28 mouse cellular contexts compared by ENCODE assay signal in genomic region chr11:80521148-80521547, GRCm38 (mm10). TPM values are rescaled to one million over a fixed set of nuclear protein-coding genes. Genes with fewer than 3 reads are reported as not detected.
DNase-seq lines count a peak whose midpoint lies in the region; ATAC-seq and TF ChIP-seq lines count a peak whose summit lies in the region.
"Had no signal": no experiment of that assay in that cellular context is flagged by ENCODE, and none has a peak within 500 bp of the region (broad histone marks: within the 10 kb centered on the region; RNA-seq: fewer than 3 reads in every experiment).

No protein-coding gene starts in this region.

- WGBS in forebrain, embryonic 13.5 days, result 61% methylated on average over 2 of the region's 2 CpGs
- WGBS in forebrain, embryonic 14.5 days, result 72% methylated on average over 2 of the region's 2 CpGs
- 60% methylated on average over 2 of the region's 2 CpGs for WGBS in heart, embryonic 11.5 days (ENCODE audit: insufficient replicate concordance)

- H3K4me1 ChIP-seq in forebrain, embryonic 13.5 days, result peaks cover 47% of the 10 kb centered on the region
- peaks cover 32% of the 10 kb centered on the region for H3K4me1 ChIP-seq in forebrain, embryonic 14.5 days (ENCODE audit: control insufficient read depth, insufficient read depth, low read length)
- H3K4me1 ChIP-seq in heart, embryonic 11.5 days (ENCODE audit: control insufficient read depth, insufficient read depth, low read length), result peaks cover 12% of the 10 kb centered on the region

- H3K27me3 ChIP-seq in forebrain, embryonic 13.5 days, result no peaks in the 10 kb centered on the region
- H3K27me3 ChIP-seq in forebrain, embryonic 14.5 days (replicated peaks; ENCODE audit: control insufficient read depth, insufficient read depth, low read length), result no peaks in the 10 kb centered on the region
- H3K27me3 ChIP-seq in C2C12 (ENCODE audit: control insufficient read depth, insufficient read depth, insufficient read length), result no peaks in the 10 kb centered on the region
- no peaks in the 10 kb centered on the region for H3K27me3 ChIP-seq in heart, embryonic 11.5 days (ENCODE audit: control insufficient read depth, insufficient read depth, low read length)
- H3K27me3 ChIP-seq: CH12.LX; embryonic facial prominence, embryonic 13.5 days; forebrain, embryonic 12.5 days; heart, embryonic 12.5 days; heart, embryonic 15.5 days; intestine, embryonic 15.5 days; Patski had no signal

- no peak for DNase-seq in forebrain, embryonic 14.5 days (ENCODE audit: low spot score)
- DNase-seq in layer of hippocampus, adult 9-11 months, result peak; percentile 57
- DNase-seq in layer of hippocampus, adult 11-12 months (ENCODE audit: low spot score), result no peak
- DNase-seq: adrenal gland, postnatal 14 days; cerebellum, adult 11-12 months; cerebellum, adult 8-10 months; cerebellum, postnatal 36 days; embryo, embryonic 11 days; gastrocnemius, postnatal 10 days; gastrocnemius, postnatal 36 days; heart, postnatal 10 days; heart, postnatal 36 days had no signal

- H3K27ac ChIP-seq in forebrain, embryonic 13.5 days, result peak overlapping the region; percentile 14; the same call in 1 of the 2 replicates
- no peak overlapping the region for H3K27ac ChIP-seq in forebrain, embryonic 14.5 days (ENCODE audit: low read depth, low read length)
- H3K27ac ChIP-seq in heart, embryonic 11.5 days (ENCODE audit: low read depth, low read length), result no peak overlapping the region
- H3K27ac ChIP-seq: embryonic facial prominence, embryonic 10.5 days; embryonic facial prominence, embryonic 13.5 days; forebrain, embryonic 12.5 days; heart, embryonic 15.5 days; hindbrain, embryonic 10.5 days; hindbrain, embryonic 13.5 days; intestine, embryonic 15.5 days had no signal

- H3K4me2 ChIP-seq in forebrain, embryonic 13.5 days, result no peak overlapping the region
- no peak overlapping the region for H3K4me2 ChIP-seq in forebrain, embryonic 14.5 days (ENCODE audit: low read length)
- no peak overlapping the region for H3K4me2 ChIP-seq in heart, embryonic 11.5 days
- H3K4me2 ChIP-seq: embryonic facial prominence, embryonic 13.5 days; forebrain, embryonic 12.5 days; heart, embryonic 12.5 days; heart, embryonic 15.5 days; hindbrain, embryonic 13.5 days; intestine, embryonic 15.5 days had no signal

- H3K4me3 ChIP-seq in forebrain, embryonic 13.5 days, result no peak overlapping the region
- H3K4me3 ChIP-seq in forebrain, embryonic 14.5 days (ENCODE audit: low read depth, low read length), result no peak overlapping the region
- no peak overlapping the region for H3K4me3 ChIP-seq in C2C12 (ENCODE audit: insufficient read depth, poor library complexity, severe bottlenecking)
- no peak overlapping the region for H3K4me3 ChIP-seq in heart, embryonic 11.5 days (ENCODE audit: low read depth, low read length)
- H3K4me3 ChIP-seq: embryonic facial prominence, embryonic 10.5 days; embryonic facial prominence, embryonic 13.5 days; erythroblast, embryonic 14.5 days; forebrain, embryonic 12.5 days; heart, embryonic 12.5 days; heart, embryonic 15.5 days; hindbrain, embryonic 10.5 days; hindbrain, embryonic 13.5 days; intestine, embryonic 15.5 days had no signal

- H3K36me3 ChIP-seq in forebrain, embryonic 13.5 days (ENCODE audit: poor library complexity, severe bottlenecking), result no peaks in the 10 kb centered on the region
- H3K36me3 ChIP-seq in forebrain, embryonic 14.5 days (ENCODE audit: control insufficient read depth, insufficient read depth, low read length), result no peaks in the 10 kb centered on the region
- no peaks in the 10 kb centered on the region for H3K36me3 ChIP-seq in C2C12 (ENCODE audit: control insufficient read depth, insufficient read depth)
- H3K36me3 ChIP-seq in heart, embryonic 11.5 days (ENCODE audit: control insufficient read depth, insufficient read depth, low read length), result no peaks in the 10 kb centered on the region
- H3K36me3 ChIP-seq: embryonic facial prominence, embryonic 10.5 days; embryonic facial prominence, embryonic 13.5 days; forebrain, embryonic 12.5 days; G1E; heart, embryonic 12.5 days; heart, embryonic 15.5 days; hindbrain, embryonic 10.5 days; hindbrain, embryonic 13.5 days; intestine, embryonic 15.5 days had no signal

- no peak overlapping the region for H3ac ChIP-seq in C2C12 (ENCODE audit: control insufficient read depth, insufficient read length, low read depth)

- H3K79me2 ChIP-seq in C2C12 (ENCODE audit: control insufficient read depth, insufficient read depth), result no peaks in the 10 kb centered on the region

- H3K9ac ChIP-seq in forebrain, embryonic 13.5 days, result no peak overlapping the region
- H3K9ac ChIP-seq in forebrain, embryonic 14.5 days (ENCODE audit: low read length), result no peak overlapping the region
- H3K9ac ChIP-seq in heart, embryonic 11.5 days (ENCODE audit: low read depth, low read length), result no peak overlapping the region
- H3K9ac ChIP-seq: embryonic facial prominence, embryonic 13.5 days; forebrain, embryonic 12.5 days; heart, embryonic 12.5 days; heart, embryonic 15.5 days; hindbrain, embryonic 13.5 days; intestine, embryonic 15.5 days had no signal

- H3K9me3 ChIP-seq in forebrain, embryonic 13.5 days (replicated peaks), result no peaks in the 10 kb centered on the region
- no peaks in the 10 kb centered on the region for H3K9me3 ChIP-seq in forebrain, embryonic 14.5 days (replicated peaks; ENCODE audit: control insufficient read depth, low read length)
- no peaks in the 10 kb centered on the region for H3K9me3 ChIP-seq in heart, embryonic 11.5 days (replicated peaks; ENCODE audit: control insufficient read depth, low read length)
- H3K9me3 ChIP-seq: embryonic facial prominence, embryonic 10.5 days; embryonic facial prominence, embryonic 13.5 days; forebrain, embryonic 12.5 days; G1E; heart, embryonic 12.5 days; heart, embryonic 15.5 days; hindbrain, embryonic 10.5 days; hindbrain, embryonic 13.5 days; intestine, embryonic 15.5 days had no signal

- H3K79me3 ChIP-seq in C2C12 (ENCODE audit: low read depth), result no peaks in the 10 kb centered on the region

- ATAC-seq in forebrain, embryonic 13.5 days, result no peak
- ATAC-seq in forebrain, embryonic 14.5 days, result no peak
- ATAC-seq in heart, embryonic 11.5 days (replicated peaks; ENCODE audit: insufficient number of reproducible peaks, low FRiP score, low TSS enrichment), result no peak
- ATAC-seq: hindbrain, embryonic 16.5 days; intestine, embryonic 15.5 days; Patski had no signal

- no peak for TF ChIP-seq CTCF in C2C12 (IDR thresholded peaks at IDR 0.05; ENCODE audit: control insufficient read depth, insufficient read depth, insufficient read length)

TF ChIP-seq in C2C12, 6 proteins besides CTCF, POLR2A, EP300 and RAD21:
- TF ChIP-seq MYOD1 (IDR thresholded peaks at IDR 0.05; ENCODE audit: control insufficient read depth, insufficient read length, low read depth) (peak; percentile 23), USF1 (IDR thresholded peaks at IDR 0.05; ENCODE audit: low read depth) (no peak)

RNA-seq across cellular contexts. Expression of gene Cdk5r1, which starts 44.3 kb away (rescaled TPM):
- 67.9 and 73.9 TPM in 2 replicates for polyA plus RNA-seq in forebrain, embryonic 13.5 days (2015; fragmentation: Nextera tagmentation; extraction: Ambion mirVana)
- polyA plus RNA-seq in forebrain, embryonic 14.5 days (2014; fragmentation: Nextera tagmentation; extraction: Ambion mirVana), result 85.8 and 91.8 TPM in 2 replicates
- 4.7 TPM for polyA plus RNA-seq in C2C12 (2012; fragmentation: generic; extraction: Trizol)
- polyA plus RNA-seq in heart, embryonic 11.5 days (2014; fragmentation: Nextera tagmentation; extraction: Ambion mirVana), result 0.51 and 0.74 TPM in 2 replicates

Comparison
In these comparisons a context has a peak if more than half of its experiments do, and no peak if none do; other contexts are left out.
1. RNA of gene Cdk5r1, which starts 44.3 kb away (polyA plus RNA-seq): 85.8 to 91.8 TPM in forebrain, embryonic 14.5 days and 67.9 to 73.9 TPM in forebrain, embryonic 13.5 days; 4.7 TPM in C2C12 (single experiment) and 0.51 to 0.74 TPM in heart, embryonic 11.5 days; every median in the first group is over 10 times any median in the second.